Mouse (Mus musculus) small intestine, adult 2 months (tissue): ENCODE measurements around the gene Ajuba.

Experiments
- CTCF ChIP-seq: fragments of 200-500 bp; IDR thresholded peaks from 2 replicates; pipeline ENCODE4 v1.5.1; 2012; ENCODE audit warnings: low read depth, mild to moderate bottlenecking, control low read depth, inconsistent platforms, low read length, moderate library complexity, mixed read lengths; ENCODE audit not compliant: insufficient replicate concordance, insufficient read length; ENCODE audit errors: extremely low read depth
- POLR2A ChIP-seq: fragments of 200-500 bp; IDR thresholded peaks from 2 replicates; pipeline ENCODE4 v1.6.1; 2012; ENCODE audit warnings: low read depth, mild to moderate bottlenecking, control low read depth, inconsistent platforms, low read length, moderate library complexity

DNA sequence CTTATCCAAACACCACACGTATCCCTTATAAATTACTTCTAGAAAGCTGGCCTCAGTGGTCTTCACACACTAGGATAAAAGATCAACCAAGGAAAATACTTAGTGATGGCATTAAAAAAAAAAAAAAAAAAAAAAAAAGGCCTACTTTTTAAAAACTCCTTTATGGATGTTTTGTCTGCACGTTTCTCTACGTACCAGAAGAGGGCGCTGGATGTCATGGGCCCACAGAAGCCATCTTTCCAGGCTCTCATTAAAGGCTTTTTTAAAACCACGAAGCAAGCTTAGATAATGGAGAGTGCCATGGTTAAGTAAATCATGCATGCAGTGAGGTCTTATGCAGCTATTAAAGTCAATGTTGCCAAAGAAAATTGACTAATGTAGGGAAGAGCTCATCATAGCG is 53.8 kb downstream of the Ajuba start:
- TF ChIP-seq CTCF (no peak), POLR2A (no peak)
